Mouse (Mus musculus): ENCODE data around the gene Olfr473. TPM values are rescaled to one million over a fixed set of nuclear protein-coding genes. Genes with fewer than 3 reads are reported as not detected.
"Not testable (repeated sequence)": the region's sequence is repeated elsewhere in the genome, so short reads cannot be mapped to it uniquely, and the experiment has no call there.

Olfr473 gene
- not detected in 2 replicates for total RNA-seq (2017)

- ATAC-seq (replicated peaks in 1 of 2; ENCODE audit: insufficient read depth in 1 of 2, low FRiP score in 2 of 2, low TSS enrichment in 1 of 2, low read depth in 1 of 2, poor library complexity in 2 of 2, severe bottlenecking in 2 of 2), result no peak
Observed at GRCm38 (mm10) chr7:107930146-107930545, at the start of gene Olfr473. Gene Olfr473, plus strand, starts transcription at chr7:107930446.

DNA sequence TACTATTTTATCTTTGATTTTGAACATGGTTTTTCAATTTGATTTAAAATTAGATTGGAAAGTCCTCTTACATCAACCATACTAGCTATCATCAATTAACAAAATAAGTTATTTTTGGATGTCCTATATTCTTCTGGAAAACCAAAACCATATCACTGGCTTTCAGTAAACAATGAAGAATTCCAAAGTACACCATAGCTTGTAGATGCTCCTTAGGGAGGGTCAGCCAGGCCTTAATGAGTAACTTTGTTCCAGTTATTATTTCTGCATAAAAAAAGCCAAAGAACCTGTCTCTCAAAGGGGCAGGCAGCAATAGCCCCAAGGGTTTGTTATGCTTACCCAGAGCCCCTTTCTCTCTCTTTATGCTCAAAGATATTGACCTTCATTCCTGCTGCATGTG, 32.6 kb upstream of the Olfr473 start, which contains the start of gene Olfr472:
Gene Olfr472, plus strand, starts transcription at position 301 of the 400 bp plus-strand sequence.
- no peak for ATAC-seq (replicated peaks in 1 of 2; ENCODE audit: insufficient read depth in 1 of 2, low FRiP score in 2 of 2, low TSS enrichment in 1 of 2, low read depth in 1 of 2, poor library complexity in 2 of 2, severe bottlenecking in 2 of 2)

- not testable (repeated sequence) for ATAC-seq (replicated peaks in 1 of 2; ENCODE audit: insufficient read depth in 1 of 2, low FRiP score in 2 of 2, low TSS enrichment in 1 of 2, low read depth in 1 of 2, poor library complexity in 2 of 2, severe bottlenecking in 2 of 2)
Observed at GRCm38 (mm10) chr7:107952539-107952938, 22.3 kb downstream of the Olfr473 start.

DNA sequence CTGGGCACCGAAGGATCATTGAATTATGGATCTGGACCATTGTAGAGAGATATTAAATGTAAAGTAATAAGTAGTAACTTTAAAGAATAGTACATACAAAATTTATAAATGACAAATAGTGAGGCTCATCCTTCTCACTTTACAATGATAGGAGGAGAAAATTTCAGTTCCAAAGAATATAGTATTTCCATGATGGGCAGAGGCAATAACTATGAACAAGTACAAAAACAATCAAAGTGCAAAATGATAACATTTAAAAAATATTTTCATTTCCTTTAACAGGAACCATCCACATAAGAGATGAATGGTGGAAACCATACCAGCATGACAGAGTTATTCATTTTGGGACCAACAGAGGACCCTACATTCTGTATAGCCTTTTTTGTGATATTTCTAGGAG, 24.1 kb downstream of the Olfr473 start, which contains the start of gene Olfr474:
Gene Olfr474, plus strand, starts transcription at position 301 of the 400 bp plus-strand sequence.
- ATAC-seq (replicated peaks in 1 of 2; ENCODE audit: insufficient read depth in 1 of 2, low FRiP score in 2 of 2, low TSS enrichment in 1 of 2, low read depth in 1 of 2, poor library complexity in 2 of 2, severe bottlenecking in 2 of 2), result no peak

GRCm38 (mm10) chr7:107964503-107964902, 34.3 kb downstream of the Olfr473 start, which contains the start of gene Olfr476:
Gene Olfr476, plus strand, starts transcription at chr7:107964803.
- no peak for ATAC-seq (replicated peaks in 1 of 2; ENCODE audit: insufficient read depth in 1 of 2, low FRiP score in 2 of 2, low TSS enrichment in 1 of 2, low read depth in 1 of 2, poor library complexity in 2 of 2, severe bottlenecking in 2 of 2)

Other genes with a start within 250 kb of the Olfr473 start
- not detected in 2 replicates for gene Cyb5r2, start 172.4 kb upstream of the Olfr473 start, total RNA-seq (2017)
- gene Ovch2, start 129.2 kb upstream of the Olfr473 start, total RNA-seq (2017), result not detected in 2 replicates
- not detected in 2 replicates for gene Olfr467, start 118.2 kb upstream of the Olfr473 start, total RNA-seq (2017)
- gene Olfr469, start 104.9 kb upstream of the Olfr473 start, total RNA-seq (2017), result not detected in 2 replicates
- not detected in 2 replicates for gene Olfr470, start 83.0 kb upstream of the Olfr473 start, total RNA-seq (2017)
- gene Olfr472, start 32.5 kb upstream of the Olfr473 start, total RNA-seq (2017), result not detected in 2 replicates
- gene Olfr474, start 24.2 kb downstream of the Olfr473 start, total RNA-seq (2017), result not detected in 2 replicates
- gene Olfr476, start 34.4 kb downstream of the Olfr473 start, total RNA-seq (2017), result not detected in 2 replicates
- not detected in 2 replicates for gene Olfr477, start 56.2 kb downstream of the Olfr473 start, total RNA-seq (2017)
- gene Olfr478, start 103.5 kb downstream of the Olfr473 start, total RNA-seq (2017), result not detected in 2 replicates
- not detected in 2 replicates for gene Olfr479, start 120.2 kb downstream of the Olfr473 start, total RNA-seq (2017)
- gene Olfr480, start 136.9 kb downstream of the Olfr473 start, total RNA-seq (2017), result not detected in 2 replicates
- gene Olfr481, start 149.4 kb downstream of the Olfr473 start, total RNA-seq (2017), result not detected in 2 replicates
- gene Olfr482, start 167.1 kb downstream of the Olfr473 start, total RNA-seq (2017), result 0.25 TPM in 1 of 2 replicates, not detected in the other
- not detected in 2 replicates for gene Olfr483, start 170.4 kb downstream of the Olfr473 start, total RNA-seq (2017)
- not detected in 2 replicates for gene Olfr484, start 197.0 kb downstream of the Olfr473 start, total RNA-seq (2017)
- gene Olfr485, start 229.4 kb downstream of the Olfr473 start, total RNA-seq (2017), result not detected in 2 replicates
- gene Olfr486, start 242.3 kb downstream of the Olfr473 start, total RNA-seq (2017), result not detected in 2 replicates

All from hematopoietic stem cell, adult 5-6 weeks (primary cell).